Mouse (Mus musculus) left cerebral cortex, adult 8-10 months (tissue): ENCODE results near the gene Wipf2. TPM values are rescaled to one million over a fixed set of nuclear protein-coding genes. Genes with fewer than 3 reads are reported as not detected.

ENCODE experiments used
- DNase-seq, 2 experiments: peaks; one replicate each; pipeline ENCODE4 v3.0.0; 2022; ENCODE audit warnings: low spot score in 2 of 2
- total RNA-seq, 4 experiments: library from RNA; stranded (reverse); gene quantifications; 2 replicates each; pipeline ENCODE4 v1.2.4; 2022

Gene Wipf2
- total RNA-seq, 4 experiments from 2014 or later: 74.0 to 84.5 (median 81.5) TPM

DNA sequence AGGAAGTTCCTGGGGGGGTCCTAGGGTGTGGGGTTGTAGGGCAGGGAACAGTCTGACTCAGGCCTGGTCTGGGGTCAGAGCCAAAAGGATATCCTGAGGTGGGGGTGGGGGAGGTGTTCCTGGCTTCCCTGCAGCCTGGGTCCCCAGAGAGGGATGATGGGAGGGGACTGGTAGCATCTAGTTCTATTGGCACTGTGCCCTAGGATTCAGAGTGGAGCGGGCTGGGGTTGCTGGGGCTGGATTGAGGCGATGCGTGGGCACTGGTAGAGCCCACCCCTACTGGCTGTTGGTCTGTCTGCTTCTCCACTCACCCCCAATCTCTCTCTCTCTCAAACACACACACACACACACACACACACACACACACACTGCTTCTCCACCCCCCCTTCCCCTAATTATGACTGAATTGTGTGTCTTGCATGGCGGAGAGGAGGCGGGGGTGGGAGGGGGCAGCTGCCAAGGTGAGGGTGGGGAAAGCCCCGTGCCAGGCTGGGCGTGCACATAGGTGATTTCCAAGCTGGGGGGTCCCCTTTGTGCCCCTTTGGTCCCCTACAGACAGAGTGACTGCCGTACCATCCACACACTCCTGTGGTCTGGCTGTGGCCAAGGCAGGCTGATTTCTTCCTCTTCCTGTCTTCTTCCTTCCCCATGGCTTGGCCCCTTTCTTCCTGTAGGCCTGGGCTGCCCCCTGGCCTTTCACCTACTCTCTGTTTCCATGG, 79.6 kb downstream of the Wipf2 start:
- DNase-seq: no peak

DNA sequence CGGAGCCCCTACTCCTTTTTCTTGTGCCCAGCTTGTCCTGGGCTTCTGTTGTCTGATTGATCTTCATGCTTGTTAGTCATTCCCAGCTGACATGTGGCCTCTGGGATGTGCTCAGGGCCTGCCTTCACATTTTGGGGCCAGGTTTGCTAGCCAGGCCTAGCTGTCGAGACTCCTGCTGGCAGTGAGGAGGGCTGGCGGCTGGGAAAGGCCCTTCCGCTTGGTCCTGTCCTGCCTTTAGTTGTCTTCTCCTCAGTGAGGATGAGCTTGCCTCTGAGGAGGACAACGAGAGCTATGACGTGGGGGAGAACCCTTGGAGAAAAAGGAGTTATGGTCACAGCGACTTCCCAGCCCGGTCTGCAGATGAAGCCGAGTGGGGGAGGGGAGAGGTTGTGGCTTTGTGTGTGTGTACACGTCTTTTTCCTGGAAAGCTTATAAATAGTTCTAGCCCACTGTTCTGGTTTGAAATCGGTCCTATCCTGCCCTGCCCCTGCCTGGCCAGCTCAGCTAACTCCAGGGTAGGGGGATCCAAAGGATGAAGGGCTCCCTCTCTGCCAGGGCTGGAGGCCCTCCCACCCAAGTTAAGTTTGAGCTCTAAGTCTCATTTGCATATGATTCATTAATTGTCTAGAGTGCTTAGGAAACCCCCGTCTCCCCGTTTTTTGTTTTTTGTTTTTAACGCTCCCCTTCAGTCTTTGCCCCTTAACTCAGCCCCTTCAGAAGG, 80.5 kb downstream of the Wipf2 start:
- DNase-seq: no peak

DNA sequence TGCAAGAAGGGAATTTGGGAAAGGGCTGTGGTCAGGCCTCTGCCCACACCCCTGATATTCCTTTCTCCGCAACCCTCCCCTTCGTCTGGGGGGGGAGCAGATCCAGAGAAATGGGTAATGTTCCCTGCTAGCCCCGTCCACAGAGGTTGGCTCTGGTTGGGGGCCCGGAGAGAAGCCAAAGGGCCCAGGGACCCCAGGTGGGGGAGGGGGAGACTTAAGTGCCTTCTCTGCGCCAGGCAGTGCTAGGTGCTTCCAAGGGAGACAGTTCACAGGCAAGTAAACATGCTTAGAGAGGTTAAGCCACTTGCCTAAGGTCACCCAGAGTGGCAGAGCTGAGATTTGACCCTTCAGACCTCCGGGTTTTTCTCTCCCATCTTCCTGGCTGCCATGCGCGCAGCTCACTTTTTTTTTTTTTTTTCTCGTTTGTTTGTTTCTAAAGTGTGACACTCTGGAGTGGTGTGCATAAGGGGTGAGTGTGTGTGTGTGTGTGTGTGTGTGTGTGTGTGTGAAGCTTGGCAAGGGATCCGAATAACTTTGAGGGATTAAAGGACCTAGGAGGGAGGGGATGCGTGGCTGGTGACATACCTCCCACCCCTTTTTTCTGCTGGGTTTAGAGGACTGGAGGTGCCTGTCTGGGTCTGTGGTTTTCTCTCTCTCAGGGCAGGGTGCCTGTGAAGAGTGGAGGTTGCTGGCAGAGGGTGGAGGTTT, 81.6 kb downstream of the Wipf2 start:
- no peak for DNase-seq

DNA sequence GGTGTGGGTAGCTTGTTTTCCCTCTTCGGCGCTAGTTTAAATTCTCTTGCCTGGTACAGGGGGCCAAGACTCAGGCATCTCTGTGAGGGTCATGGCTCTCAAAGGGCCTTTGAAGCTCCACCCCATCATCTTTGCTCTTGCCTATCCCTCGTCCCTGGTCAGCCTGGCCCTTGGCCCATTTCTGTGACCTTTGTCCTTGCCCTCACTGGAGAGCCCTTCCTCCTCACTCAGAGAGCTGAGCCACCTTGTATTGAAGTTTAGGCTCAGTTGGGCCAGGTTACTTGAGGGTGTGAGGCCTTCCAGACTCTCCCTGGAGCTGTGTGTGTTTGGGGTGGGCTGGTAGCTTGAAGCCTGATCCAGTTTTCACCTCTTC, 82.2 kb downstream of the Wipf2 start:
- no peak for DNase-seq

DNA sequence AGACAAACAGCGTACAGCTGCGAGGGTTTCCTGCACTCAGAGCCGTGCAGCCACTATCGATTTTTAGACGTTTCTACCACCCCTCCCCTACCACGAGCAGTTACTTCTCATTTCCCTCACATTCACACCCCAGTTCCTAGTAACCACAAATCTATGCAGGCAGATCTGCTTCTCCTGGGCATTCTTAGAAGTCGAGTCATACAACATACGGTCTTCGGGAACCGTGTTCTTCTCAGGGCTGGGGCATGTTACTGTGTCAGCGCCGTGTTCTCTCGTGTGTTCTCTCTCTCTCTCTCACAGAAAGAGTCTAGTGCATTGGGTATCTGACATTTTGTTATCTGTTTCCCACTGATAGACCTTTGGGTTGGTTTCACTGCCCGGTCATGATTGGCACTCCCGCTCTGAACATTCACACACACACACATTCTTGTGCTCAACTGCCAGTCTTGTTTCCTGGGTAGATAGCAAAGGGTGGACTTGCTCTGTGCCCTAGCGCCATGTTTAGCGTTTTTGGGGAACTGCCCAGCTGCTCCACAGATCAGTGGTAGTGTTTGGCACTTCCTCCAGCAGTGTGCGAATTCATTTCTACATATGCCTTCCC, 84.6 kb downstream of the Wipf2 start:
- DNase-seq: no peak

DNA sequence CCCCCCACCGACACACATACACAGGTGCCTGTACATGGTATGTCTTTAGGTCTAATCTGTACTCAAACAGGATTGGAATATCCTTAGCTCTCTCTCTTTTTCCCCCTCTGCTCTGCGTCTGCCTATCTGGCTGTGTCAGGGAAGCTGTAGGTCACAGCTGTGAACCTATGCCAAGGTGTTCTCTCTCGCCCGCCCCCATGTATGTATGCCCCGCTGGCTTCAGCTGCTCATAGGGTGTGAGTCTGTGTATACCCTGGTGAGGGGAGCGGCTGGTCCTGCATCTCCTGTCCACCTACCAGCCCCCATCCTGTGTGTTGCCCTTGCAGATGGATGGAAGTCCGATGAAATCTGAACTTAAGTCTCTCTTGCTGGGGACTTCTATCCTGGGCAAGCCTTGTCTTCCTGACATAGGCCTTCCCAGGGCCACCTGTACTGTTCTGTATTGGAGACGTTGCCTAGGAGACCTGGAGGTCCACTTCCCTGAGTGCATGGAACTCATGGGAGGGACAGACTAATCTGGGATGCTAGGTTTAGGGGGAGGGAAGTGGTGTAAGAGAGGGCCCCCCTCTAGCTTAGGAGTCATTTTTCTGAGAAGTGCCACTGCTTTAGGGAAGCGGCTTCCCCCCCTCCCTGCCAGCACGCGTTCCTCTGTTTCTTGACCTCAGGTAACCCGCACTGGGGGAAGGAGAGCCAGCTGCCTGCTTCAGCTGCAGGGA, 86.0 kb downstream of the Wipf2 start:
- DNase-seq: no peak

DNA sequence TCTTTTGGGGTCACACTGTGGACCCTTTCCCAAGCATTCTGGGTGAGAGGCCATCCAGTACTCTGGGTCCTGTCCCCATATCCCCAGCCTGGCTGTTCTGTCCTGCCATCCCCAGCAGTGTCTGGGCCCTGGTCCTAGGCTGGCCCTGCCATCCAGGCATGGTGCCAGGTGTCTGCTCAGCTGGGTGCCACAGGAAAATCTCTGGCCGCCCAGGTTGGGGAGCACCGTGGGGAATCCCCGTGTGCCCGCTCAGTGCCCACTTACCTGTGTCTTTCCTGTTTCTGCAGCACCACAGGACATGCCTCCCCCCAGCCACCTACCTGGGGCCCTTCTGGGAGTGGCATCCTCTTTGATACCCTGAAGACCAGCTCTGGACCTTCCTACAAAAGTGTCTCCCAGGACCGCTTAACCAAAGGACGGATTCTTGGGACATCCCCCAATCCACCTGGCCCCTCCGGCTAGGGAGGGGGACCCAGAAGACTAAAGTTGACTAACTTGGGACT, 86.6 kb downstream of the Wipf2 start:
- no peak for DNase-seq

DNA sequence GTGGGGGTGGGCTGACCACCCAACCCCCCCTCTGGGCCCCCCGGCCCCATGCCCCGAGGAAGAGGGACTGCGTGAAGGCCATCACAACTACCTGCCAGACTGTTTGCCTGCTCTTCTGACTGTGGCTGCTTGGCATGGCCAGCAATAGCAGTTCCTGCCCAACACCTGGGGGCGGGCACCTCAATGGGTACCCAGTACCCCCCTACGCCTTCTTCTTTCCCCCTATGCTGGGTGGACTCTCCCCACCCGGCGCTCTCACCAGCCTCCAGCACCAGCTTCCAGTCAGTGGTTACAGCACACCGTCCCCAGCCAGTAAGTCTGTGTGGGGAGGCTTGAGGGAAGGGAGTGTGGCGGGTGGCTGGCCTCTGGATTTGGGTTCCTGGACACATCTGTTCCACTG, 87.0 kb downstream of the Wipf2 start:
- DNase-seq: no peak

DNA sequence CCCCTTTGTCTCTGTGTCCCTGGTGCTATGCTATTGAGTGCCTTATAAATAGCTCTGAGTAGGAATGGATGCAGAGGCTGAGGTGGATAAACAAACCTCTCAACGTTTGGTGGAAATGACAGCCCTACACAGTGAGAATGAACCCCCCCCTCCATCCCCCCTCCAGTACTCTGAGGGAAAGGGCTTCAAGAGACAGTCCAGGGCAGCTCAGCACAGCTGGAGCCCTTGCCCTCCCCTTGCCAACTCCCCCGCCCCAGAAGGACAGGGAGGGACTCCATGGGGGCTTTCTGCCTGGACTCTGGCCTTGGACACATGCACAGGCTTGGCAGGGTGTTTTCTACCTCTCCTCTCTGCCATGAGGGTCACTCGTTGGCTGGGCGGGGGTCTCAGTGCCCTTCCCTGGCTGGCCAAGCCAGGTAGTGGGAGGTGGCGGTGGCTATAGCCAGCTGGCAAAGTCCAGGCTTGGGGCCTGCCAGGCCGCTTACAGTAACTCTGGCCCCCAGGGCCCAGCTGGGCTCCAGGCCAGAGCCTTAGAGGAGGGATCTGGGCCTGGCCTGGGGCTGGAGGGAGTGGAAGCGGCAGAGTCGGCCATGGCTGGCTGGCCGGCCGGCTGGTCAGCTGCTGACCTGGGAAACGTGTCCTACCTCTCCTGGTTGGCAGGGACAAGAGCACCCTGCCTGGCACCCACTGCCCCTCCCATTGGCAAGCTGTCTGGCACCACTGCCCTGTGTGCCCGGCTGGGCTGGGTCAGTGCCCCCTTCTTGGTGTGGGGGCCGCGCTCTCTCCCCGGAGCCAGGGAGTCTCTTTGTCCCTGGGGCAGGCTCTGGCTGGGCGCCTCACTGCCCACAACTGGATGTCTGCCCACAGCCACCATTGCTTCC, 87.8 kb downstream of the Wipf2 start:
- DNase-seq: no peak

DNA sequence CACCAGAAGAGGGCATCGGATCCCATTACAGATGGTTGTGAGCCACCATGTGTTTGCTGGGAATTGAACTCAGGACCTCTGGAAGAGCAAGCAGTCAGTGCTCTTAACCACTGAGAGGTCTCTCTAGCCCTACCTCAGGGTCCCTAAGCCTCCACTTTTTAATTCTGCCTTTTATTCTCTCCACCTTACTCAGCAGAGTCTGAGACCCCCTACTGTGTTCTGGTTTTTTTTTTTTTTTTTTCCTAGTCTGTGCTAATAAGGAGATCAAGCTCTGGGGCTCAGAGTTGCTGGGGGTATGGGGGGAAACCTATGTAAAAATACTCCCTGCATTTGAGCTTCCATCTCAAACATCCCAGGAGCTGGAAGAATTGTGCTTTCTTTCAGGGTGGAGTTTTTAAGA, 88.7 kb downstream of the Wipf2 start:
- no peak for DNase-seq

DNA sequence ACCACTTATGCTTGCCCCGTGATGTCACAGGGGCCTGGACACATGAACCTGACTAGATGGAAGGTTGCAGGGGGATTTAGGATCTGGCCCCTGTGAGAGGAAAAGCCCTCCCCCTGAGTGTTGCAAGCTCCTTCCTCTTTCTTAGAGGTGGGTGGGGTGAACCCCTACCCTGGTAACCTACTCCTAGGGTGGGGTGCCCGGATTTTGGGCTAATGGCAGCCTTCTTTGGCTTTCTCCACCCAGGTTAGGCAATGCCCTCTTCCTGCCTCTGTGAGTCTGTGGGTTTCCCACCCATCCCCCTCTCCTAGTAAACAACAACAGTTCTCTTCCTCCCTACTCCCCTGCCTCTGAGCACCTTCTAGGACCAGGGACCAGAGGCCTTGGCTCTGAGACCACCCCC, 89.3 kb downstream of the Wipf2 start:
- no peak for DNase-seq

DNA sequence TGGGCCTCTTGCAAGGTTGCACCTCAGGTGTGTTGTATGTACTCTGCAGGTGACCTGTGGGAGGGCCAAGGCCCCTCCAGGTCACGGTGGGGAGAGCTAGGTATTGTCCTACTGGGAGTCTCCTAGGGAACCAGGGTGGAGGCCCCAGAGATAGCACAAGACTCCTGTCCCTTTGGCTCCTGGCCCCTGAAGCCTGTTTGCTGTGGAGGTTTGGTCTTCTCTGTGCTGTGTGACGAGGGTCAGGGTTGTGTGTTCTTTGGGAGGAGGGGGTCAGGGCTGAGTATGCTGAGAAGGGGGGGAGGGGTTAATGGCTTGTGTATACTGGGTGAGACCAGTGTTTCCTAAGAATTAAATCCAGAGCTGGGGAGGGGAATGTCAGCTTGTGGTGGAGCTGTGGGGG, 89.9 kb downstream of the Wipf2 start:
- no peak for DNase-seq

DNA sequence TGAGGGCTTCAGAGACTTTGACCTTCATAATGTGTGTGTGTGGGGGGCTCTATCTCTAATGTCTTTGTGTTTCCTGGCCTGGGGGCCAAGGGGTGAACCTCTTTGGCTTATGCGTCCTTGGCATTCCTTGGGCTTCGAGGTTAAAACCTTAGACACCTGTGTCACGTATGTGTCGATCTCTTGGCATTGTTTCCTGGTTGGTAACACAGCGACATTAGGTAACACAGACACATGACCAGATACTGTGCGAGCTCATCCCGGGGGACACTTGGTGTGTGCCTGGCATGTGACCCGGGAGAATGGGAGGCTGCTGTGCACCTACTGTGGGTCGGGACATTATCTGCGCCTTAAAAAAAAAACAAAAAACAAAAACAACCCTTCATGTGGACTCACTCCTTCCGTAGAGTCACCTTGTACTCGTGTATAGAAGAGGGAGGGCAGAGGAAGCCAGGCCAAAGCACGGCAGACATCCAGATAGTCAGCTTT, 90.4 kb downstream of the Wipf2 start:
- no peak for DNase-seq

DNA sequence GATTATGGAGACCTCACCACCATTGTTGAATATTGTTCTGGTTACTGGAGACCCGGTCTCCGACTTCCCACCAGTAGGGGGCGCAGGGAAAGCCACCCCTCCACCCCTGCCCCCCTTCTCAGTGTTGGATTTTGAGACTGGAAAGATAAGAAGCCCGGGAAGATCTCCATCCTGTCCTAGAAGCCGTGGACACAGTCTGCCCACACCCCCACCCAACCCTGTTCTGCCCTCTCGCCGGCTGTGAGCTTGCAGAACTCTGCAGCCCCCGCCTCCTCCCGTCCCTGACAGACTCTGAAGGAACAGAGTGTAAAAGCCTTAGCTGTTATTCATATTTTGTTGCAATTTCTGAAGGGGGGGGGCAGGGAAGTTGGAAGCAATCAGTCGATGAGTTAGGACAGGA, 90.9 kb downstream of the Wipf2 start:
- no peak for DNase-seq

Other genes with a start within 250 kb of the Wipf2 start
- gene Gm12355, start 238.0 kb upstream of the Wipf2 start, total RNA-seq: 10 to 100 TPM; 11.8 to 14.5 (median 13.1) TPM
- gene Gsdma3, start 237.3 kb upstream of the Wipf2 start, total RNA-seq: under 1 TPM in 2 of 4 experiments, not detected in 2; 0.23 TPM
- gene Gsdma2, start 216.9 kb upstream of the Wipf2 start, total RNA-seq: not detected
- gene Gsdma, start 199.3 kb upstream of the Wipf2 start, total RNA-seq: not detected
- 100 to 1,000 TPM; 129 to 137 (median 132) TPM for gene Psmd3, start 181.1 kb upstream of the Wipf2 start, total RNA-seq
- not detected for gene Csf3, start 162.4 kb upstream of the Wipf2 start, total RNA-seq
- gene Med24, start 134.2 kb upstream of the Wipf2 start, total RNA-seq: 100 to 1,000 TPM; 109 to 128 (median 117) TPM
- 100 to 1,000 TPM; 713 to 794 (median 760) TPM for gene Thra, start 123.0 kb upstream of the Wipf2 start, total RNA-seq
- 100 to 1,000 TPM; 137 to 177 (median 145) TPM for gene Nr1d1, start 88.3 kb upstream of the Wipf2 start, total RNA-seq
- gene Msl1, start 68.1 kb upstream of the Wipf2 start, total RNA-seq: 100 to 1,000 TPM; 167 to 198 (median 186) TPM
- 10 to 100 TPM; 53.6 to 57.8 (median 54.1) TPM for gene Casc3, start 58.7 kb upstream of the Wipf2 start, total RNA-seq
- 100 to 1,000 TPM; 130 to 140 (median 139) TPM for gene Rapgefl1, start 26.9 kb upstream of the Wipf2 start, total RNA-seq
- under 1 TPM; 0.15 to 0.91 (median 0.25) TPM for gene Cdc6, start 44.2 kb downstream of the Wipf2 start, total RNA-seq
- 10 to 100 TPM; 11.1 to 11.7 (median 11.4) TPM for gene Rara, start 64.2 kb downstream of the Wipf2 start, total RNA-seq
- 1 to 10 TPM; 1.2 to 1.8 (median 1.4) TPM for gene Gjd3, start 119.4 kb downstream of the Wipf2 start, total RNA-seq
- gene Top2a, start 160.6 kb downstream of the Wipf2 start, total RNA-seq: 1 to 10 TPM in 3 of 4 experiments, under 1 TPM in 1; 0.94 to 2.5 (median 1.4) TPM
- gene Igfbp4, start 177.6 kb downstream of the Wipf2 start, total RNA-seq: 10 to 100 TPM; 66.1 to 77.1 (median 71.3) TPM
- gene Tns4, start 225.7 kb downstream of the Wipf2 start, total RNA-seq: under 1 TPM; 0.22 to 0.72 (median 0.44) TPM